Mouse (Mus musculus) lung, postnatal 0 days (tissue): ENCODE results near the gene Cnr2. TPM values are rescaled to one million over a fixed set of nuclear protein-coding genes. Genes with fewer than 3 reads are reported as not detected.

Experiments
- ATAC-seq: fragments of 200-750 bp; cut with Nextera tagmentation; 2 replicates; pipeline ENCODE4 v1.8.0; 2017; ENCODE audit warnings: moderate library complexity
- DNase-seq: peaks from one replicate; pipeline ENCODE4 v3.0.0-alpha.2; 2016; ENCODE audit warnings: low spot score
- H3K27ac ChIP-seq: fragments of 300-500 bp; sonication (generic); 2 replicates; pipeline ENCODE4 v1.5.1; 2014; ENCODE audit warnings: antibody characterized with exemption, mild to moderate bottlenecking, low read length, mixed read lengths
- H3K27me3 ChIP-seq: fragments of 300-500 bp; sonication (generic); replicated peaks from 2 replicates; pipeline ENCODE4 v1.6.1; 2014; ENCODE audit warnings: low read length, mixed read lengths; ENCODE audit not compliant: insufficient read depth
- H3K36me3 ChIP-seq: fragments of 300-500 bp; sonication (generic); 2 replicates; pipeline ENCODE4 v1.6.1; 2014; ENCODE audit warnings: low read length, mixed read lengths; ENCODE audit not compliant: insufficient read depth
- H3K4me1 ChIP-seq: fragments of 300-500 bp; sonication (generic); 2 replicates; pipeline ENCODE4 v1.6.1; 2014; ENCODE audit warnings: antibody characterized with exemption, low read depth, low read length, mixed read lengths; ENCODE audit not compliant: insufficient read depth
- H3K4me2 ChIP-seq: fragments of 300-500 bp; sonication (generic); replicated peaks from 2 replicates; pipeline ENCODE4 v1.6.1; 2014; ENCODE audit warnings: low read depth, mild to moderate bottlenecking, low read length, moderate library complexity, mixed read lengths
- H3K4me3 ChIP-seq: fragments of 300-500 bp; sonication (generic); 2 replicates; pipeline ENCODE4 v1.5.1; 2014; ENCODE audit warnings: low read depth, low read length
- H3K9ac ChIP-seq: fragments of 300-500 bp; sonication (generic); replicated peaks from 2 replicates; pipeline ENCODE4 v1.6.1; 2014; ENCODE audit warnings: low read depth, mild to moderate bottlenecking
- H3K9me3 ChIP-seq: fragments of 300-500 bp; sonication (generic); 2 replicates; pipeline ENCODE4 v1.6.1; 2016; ENCODE audit warnings: low read length, mixed read lengths
- CTCF ChIP-seq: IDR thresholded peaks from 2 replicates; pipeline ENCODE4 v1.5.1; 2016; ENCODE audit warnings: antibody characterized with exemption, mild to moderate bottlenecking
- EP300 ChIP-seq: IDR thresholded peaks from 2 replicates; pipeline ENCODE4 v1.6.1; 2016; ENCODE audit warnings: antibody characterized with exemption, mild to moderate bottlenecking, control low read depth
- WGBS: fragments of 180-500 bp; shearing (Covaris S2); extraction: QIAGEN DNeasy Blood & Tissue Kit; methylation state at CpG from one replicate; pipeline ENCODE4 v1.1.7; 2014; 5-methylcytosine and 5-hydroxymethylcytosine counted together
- polyA plus RNA-seq: library from polyadenylated mRNA; unstranded; fragments of >200 nt; fragmentation: Nextera tagmentation; extraction: Ambion mirVana; gene quantifications from 2 replicates; pipeline ENCODE4 v1.2.1, GENCODE M21; 2015

The Cnr2 gene
- polyA plus RNA-seq, 1 experiment from 2014 or later, result 1.9 TPM

DNA sequence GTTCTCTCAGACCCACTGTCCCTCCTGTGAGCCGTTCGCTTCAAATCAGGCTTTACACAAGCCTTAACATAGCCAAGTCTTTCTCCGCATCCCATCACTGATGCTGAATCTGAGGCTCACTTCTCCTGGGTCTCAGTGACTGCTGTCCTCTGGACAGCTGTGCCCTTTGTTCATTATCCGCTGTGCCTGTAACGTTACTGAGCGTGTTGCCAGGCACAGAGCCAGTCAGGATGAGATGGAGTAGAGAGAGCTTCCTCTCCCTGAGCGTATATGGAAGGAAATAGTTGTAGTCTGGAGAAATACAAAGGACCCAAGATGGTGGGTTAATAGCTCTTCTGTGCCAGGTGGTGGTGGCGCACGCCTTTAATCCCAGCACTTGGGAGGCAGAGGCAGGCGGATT lies 54.3 kb downstream of the Cnr2 start:
- WGBS, result 61% methylated on average over 10 of the region's 10 CpGs
- H3K4me3 ChIP-seq, result no peak overlapping the region
- peak; percentile 14; the same call in 1 of the 2 replicates for ATAC-seq
- H3K4me1 ChIP-seq, result peaks cover 14% of the 10 kb centered on the region; the same call in 1 of the 2 replicates
- peaks cover 18% of the 10 kb centered on the region; the same call in 1 of the 2 replicates for H3K36me3 ChIP-seq
- TF ChIP-seq CTCF, result no peak
- no peak for TF ChIP-seq EP300
- H3K9ac ChIP-seq, result no peak overlapping the region
- H3K9me3 ChIP-seq, result no peaks in the 10 kb centered on the region
- no peak overlapping the region for H3K4me2 ChIP-seq
- no peaks in the 10 kb centered on the region for H3K27me3 ChIP-seq
- DNase-seq, result peak; percentile 33
- no peak overlapping the region for H3K27ac ChIP-seq

DNA sequence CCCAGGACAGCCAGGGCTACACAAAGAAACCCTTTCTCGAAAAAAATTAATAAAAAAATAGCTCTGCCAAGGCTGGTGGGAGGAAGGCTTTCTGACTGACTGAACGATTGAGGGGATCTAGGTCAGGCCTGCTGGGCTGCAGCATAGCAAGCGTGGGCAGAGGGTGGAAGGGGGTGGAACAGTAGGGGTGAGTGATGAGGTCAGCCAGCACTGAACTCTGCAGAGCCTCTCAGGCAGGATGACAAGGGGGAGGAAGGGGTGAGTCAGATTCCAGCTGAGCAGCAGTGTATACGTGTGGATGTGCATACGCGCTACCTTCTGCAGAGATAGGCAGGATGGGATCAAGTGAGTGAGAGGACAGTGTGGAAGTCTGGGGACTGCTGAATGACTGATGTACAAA lies 54.7 kb downstream of the Cnr2 start:
- no peak overlapping the region for H3K27ac ChIP-seq
- 48% methylated on average over 6 of the region's 6 CpGs for WGBS
- ATAC-seq, result peak; percentile 14; the same call in 1 of the 2 replicates

DNA sequence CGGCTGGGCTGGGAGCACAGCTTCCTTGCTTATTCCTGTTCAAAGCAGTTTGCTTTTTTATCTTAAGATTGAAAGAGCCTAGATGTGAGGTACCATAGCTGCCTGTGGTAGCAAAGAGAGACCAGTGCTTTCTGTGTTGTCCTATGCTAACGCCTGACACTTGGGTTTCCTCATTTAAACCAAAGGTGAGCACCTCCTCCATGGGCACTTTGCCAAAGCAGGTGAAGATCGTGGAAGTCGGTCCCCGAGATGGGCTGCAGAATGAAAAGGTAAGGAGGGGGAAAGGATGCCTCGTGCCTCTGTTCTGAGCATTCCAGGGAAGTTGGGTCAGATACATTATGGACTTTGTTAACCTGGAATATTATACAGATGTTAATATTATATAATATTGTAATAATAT lies 55.2 kb downstream of the Cnr2 start:
- Histone ChIP-seq H3K27me3 (no peaks in the 10 kb centered on the region), H3K27ac (no peak overlapping the region), H3K36me3 (peaks cover 19% of the 10 kb centered on the region), H3K9ac (no peak overlapping the region), H3K4me2 (no peak overlapping the region), H3K4me3 (no peak overlapping the region), H3K4me1 (peaks cover 14% of the 10 kb centered on the region; the same call in 1 of the 2 replicates), H3K9me3 (no peaks in the 10 kb centered on the region)
- TF ChIP-seq EP300, result no peak
- TF ChIP-seq CTCF, result no peak
- ATAC-seq (no peak), DNase-seq (no peak)
- 56% methylated on average over 6 of the region's 6 CpGs for WGBS

More for the DNA sequence above, 54.7 kb downstream of the Cnr2 start:
- Histone ChIP-seq H3K36me3 (peaks cover 18% of the 10 kb centered on the region; the same call in 1 of the 2 replicates), H3K4me1 (peaks cover 14% of the 10 kb centered on the region; the same call in 1 of the 2 replicates), H3K9me3 (no peaks in the 10 kb centered on the region), H3K4me2 (no peak overlapping the region), H3K4me3 (no peak overlapping the region), H3K27me3 (no peaks in the 10 kb centered on the region), H3K9ac (no peak overlapping the region)
- peak; percentile 28 for DNase-seq
- TF ChIP-seq EP300 (no peak), CTCF (no peak)

DNA sequence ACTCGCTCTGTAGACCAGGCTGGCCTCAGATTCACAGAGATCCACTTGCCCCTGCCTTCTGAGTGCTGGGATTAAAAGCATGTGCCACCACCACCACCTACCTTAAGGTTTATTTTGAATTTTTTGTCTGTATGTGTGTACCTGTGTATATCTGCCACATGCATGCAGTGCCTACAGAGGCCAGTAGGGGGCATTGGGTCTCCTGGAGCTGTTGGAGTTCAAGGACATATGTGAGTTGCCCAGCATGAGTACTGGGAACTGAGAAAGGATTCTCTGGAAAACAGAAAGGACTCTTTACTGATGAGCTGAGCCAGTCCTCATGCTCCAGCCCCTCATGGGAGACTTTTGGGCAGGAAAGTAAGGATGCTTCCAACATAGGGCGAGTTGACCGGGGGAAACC lies 56.3 kb downstream of the Cnr2 start:
- ATAC-seq (no peak), DNase-seq (no peak)
- no peak overlapping the region for H3K4me3 ChIP-seq
- H3K27me3 ChIP-seq, result no peaks in the 10 kb centered on the region
- H3K36me3 ChIP-seq, result peaks cover 27% of the 10 kb centered on the region
- H3K4me1 ChIP-seq, result peaks cover 6% of the 10 kb centered on the region; the same call in 1 of the 2 replicates
- H3K4me2 ChIP-seq, result no peak overlapping the region
- WGBS, result 91% methylated on average over 3 of the region's 3 CpGs
- no peaks in the 10 kb centered on the region for H3K9me3 ChIP-seq
- no peak overlapping the region for H3K9ac ChIP-seq
- no peak overlapping the region for H3K27ac ChIP-seq
- TF ChIP-seq EP300 (no peak), CTCF (peak; percentile 43)

DNA sequence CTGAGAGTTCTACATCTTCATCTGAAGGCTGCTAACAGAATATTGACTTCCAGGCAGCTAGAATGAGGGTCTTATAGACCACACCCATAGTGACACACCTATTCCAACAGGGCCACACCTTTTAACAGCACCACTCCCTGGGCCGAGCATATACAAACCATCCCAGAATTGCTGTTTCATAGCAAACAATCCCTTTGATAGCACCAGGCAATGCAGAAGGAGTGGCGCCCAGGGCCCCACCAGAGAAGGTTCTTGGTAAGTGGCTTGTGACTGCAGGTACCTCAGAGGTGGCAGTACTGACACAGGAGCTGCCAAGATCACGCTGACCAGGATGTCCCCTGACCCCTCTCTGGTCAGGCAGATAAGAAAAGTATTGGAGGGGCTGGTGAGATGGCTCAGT lies 58.0 kb downstream of the Cnr2 start:
- TF ChIP-seq EP300 (no peak), CTCF (no peak)
- no peak for DNase-seq
- no peak overlapping the region for H3K4me2 ChIP-seq
- no peaks in the 10 kb centered on the region for H3K27me3 ChIP-seq
- no peak overlapping the region for H3K4me3 ChIP-seq
- no peak for ATAC-seq
- peaks cover under 1% of the 10 kb centered on the region; the same call in 1 of the 2 replicates for H3K4me1 ChIP-seq
- H3K36me3 ChIP-seq, result peaks cover 33% of the 10 kb centered on the region
- H3K9me3 ChIP-seq, result no peaks in the 10 kb centered on the region
- WGBS, result 80% methylated on average over 3 of the region's 3 CpGs
- H3K9ac ChIP-seq, result no peak overlapping the region
- no peak overlapping the region for H3K27ac ChIP-seq

DNA sequence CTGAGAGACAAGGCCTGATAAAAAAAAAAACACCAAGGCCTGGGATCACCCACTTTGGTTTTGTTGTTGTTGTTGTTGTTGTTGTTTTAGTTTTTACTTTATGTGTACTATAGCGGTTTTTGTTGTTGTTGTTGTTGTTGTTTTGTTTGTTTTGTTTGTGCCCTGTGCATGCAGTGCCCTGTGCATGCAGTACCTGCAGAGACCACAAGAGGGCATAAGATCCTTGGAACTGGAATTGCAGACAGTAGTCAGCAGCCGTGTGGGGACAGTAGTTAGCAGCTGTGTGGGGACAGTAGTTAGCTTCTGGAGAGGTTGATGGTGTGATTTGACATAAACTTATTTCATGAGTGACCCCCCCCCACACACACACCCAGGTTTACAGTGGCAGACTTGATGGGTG lies 59.0 kb downstream of the Cnr2 start:
- Histone ChIP-seq H3K27me3 (no peaks in the 10 kb centered on the region), H3K27ac (no peak overlapping the region), H3K36me3 (peaks cover 36% of the 10 kb centered on the region), H3K4me2 (no peak overlapping the region), H3K9ac (no peak overlapping the region), H3K4me1 (no peaks in the 10 kb centered on the region), H3K4me3 (no peak overlapping the region), H3K9me3 (no peaks in the 10 kb centered on the region)
- DNase-seq, result peak; percentile 76
- ATAC-seq, result peak; percentile 39; the same call in 1 of the 2 replicates
- WGBS, result 16% methylated on average over 2 of the region's 2 CpGs
- TF ChIP-seq EP300 (no peak), CTCF (peak; percentile 99)

DNA sequence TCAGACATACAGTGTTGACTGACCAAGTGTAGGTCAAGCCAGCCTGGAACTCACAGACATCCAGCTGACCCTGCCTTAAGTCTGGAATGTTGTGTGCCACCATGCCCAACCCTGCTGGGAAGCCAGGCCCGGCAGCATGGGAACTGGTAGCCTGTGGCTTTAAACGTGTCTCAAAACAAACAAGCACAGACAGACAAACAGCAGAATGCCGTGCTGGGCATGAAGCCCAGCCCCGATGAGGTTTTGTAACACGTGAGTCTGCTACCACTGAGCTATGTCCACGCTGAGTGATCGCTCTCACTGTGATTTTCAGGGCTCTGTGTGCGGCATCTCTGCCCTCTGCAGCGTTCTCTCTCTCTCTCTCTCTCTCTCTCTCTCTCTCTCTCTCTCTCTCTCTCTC lies 60.7 kb downstream of the Cnr2 start:
- H3K36me3 ChIP-seq, result peaks cover 43% of the 10 kb centered on the region

More for the DNA sequence above, 60.7 kb downstream of the Cnr2 start:
- no peak overlapping the region for H3K27ac ChIP-seq
- no peak for DNase-seq
- TF ChIP-seq EP300, result no peak
- no peak for TF ChIP-seq CTCF
- H3K27me3 ChIP-seq, result no peaks in the 10 kb centered on the region
- 82% methylated on average over 8 of the region's 9 CpGs for WGBS
- no peaks in the 10 kb centered on the region for H3K9me3 ChIP-seq
- no peak overlapping the region for H3K4me3 ChIP-seq
- no peak for ATAC-seq
- H3K4me2 ChIP-seq, result no peak overlapping the region
- H3K9ac ChIP-seq, result no peak overlapping the region
- H3K4me1 ChIP-seq, result no peaks in the 10 kb centered on the region
